Comparison of ENCODE assay signal across 8 mouse cellular contexts in the genomic region with DNA sequence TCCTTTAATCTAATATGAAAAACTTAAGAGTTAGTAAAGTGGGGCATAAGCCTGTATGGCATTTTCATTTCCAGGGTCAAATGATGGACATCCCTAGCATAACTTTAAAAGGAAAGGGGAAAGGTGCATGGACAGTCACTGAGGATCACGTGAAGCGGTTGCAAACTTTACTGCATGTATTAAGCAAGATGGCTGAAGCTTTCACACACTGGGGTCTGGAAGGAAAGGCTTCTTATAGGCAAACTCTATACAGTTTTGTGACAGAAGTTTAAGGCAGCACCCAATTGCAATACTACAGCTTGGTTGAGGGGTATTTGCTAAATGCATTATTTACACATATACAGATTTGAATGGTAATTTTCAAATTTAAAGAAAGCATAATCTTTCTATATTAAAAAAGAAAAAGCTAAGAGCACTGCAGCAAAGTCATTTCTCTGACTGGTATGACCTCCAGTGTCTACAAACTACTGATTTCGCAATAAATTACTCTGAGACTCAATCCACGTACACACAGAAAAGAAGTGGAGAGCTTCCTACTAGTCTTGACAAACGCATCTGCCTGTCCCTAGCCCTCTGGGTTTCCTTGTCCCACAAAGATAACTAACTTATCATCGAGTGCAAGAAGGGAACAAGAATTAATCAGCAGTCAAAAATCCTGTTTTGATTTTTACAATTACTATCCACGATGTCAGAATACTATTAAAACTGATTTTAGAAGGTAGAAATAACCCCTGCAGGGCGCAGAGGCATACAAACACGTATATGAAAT. TPM values are rescaled to one million over a fixed set of nuclear protein-coding genes. Genes with fewer than 3 reads are reported as not detected.
A peak's percentile ranks its signal among the peaks of the same experiment; 100 is the strongest.
DNase-seq lines count a peak whose midpoint lies in the region; ATAC-seq lines count a peak whose summit lies in the region.

No protein-coding gene starts in this region.

- no peak overlapping the region for H3K27ac ChIP-seq in liver, embryonic 12.5 days

- H3K4me3 ChIP-seq in liver, embryonic 12.5 days: peak overlapping the region; percentile 84

- H3K9me3 ChIP-seq in liver, embryonic 12.5 days (replicated peaks): no peaks in the 10 kb centered on the region

- no peaks in the 10 kb centered on the region for H3K36me3 ChIP-seq in liver, embryonic 12.5 days
- H3K36me3 ChIP-seq in splenic B cell, adult 2 months (ENCODE audit: control insufficient read depth, insufficient read depth, low read length, poor library complexity, severe bottlenecking): no peaks in the 10 kb centered on the region

- H3K4me1 ChIP-seq in liver, embryonic 12.5 days: peaks cover 31% of the 10 kb centered on the region

- WGBS in liver, embryonic 12.5 days (ENCODE audit: insufficient replicate concordance): 19% methylated on average over 9 of the region's 9 CpGs

- peak overlapping the region; percentile 86; the same call in 1 of the 2 replicates for H3K9ac ChIP-seq in liver, embryonic 12.5 days

- peak; percentile 36; the same call in 1 of the 2 replicates for ATAC-seq in granulocyte monocyte progenitor cell, adult 5-6 weeks (replicated peaks; ENCODE audit: poor library complexity, severe bottlenecking)
- ATAC-seq in liver, embryonic 12.5 days: no peak

- peak; percentile 13 to 77 for DNase-seq in adrenal gland, adult (ENCODE audit: inconsistent age in 2 of 2, low spot score in 1 of 2)
- DNase-seq in adrenal gland, adult 8-10 months: no peak
- peak; percentile 31 for DNase-seq in MN1 (ENCODE audit: low spot score)
- peak; percentile 1 for DNase-seq in splenic B cell, adult 2 months (ENCODE audit: low read depth, low spot score)
- DNase-seq in layer of hippocampus, adult 8-10 months (ENCODE audit: low spot score in 2 of 2): no peak
- DNase-seq in kidney, postnatal 25 days: no peak

- H3K27me3 ChIP-seq in liver, embryonic 12.5 days (replicated peaks): 0 out of 2 replicates have a peak, but pooled peaks cover 4% of the 10 kb centered on the region
- no peaks in the 10 kb centered on the region for H3K27me3 ChIP-seq in splenic B cell, adult 2 months (ENCODE audit: control insufficient read depth, insufficient read depth, low read length, poor library complexity, severe bottlenecking)

- H3K4me2 ChIP-seq in liver, embryonic 12.5 days: peak overlapping the region; percentile 99

RNA-seq across cellular contexts. Expression of gene Ugp2, which starts 1.6 kb away (rescaled TPM):
- total RNA-seq in adrenal gland, adult 8-10 months (2022): 10 to 100 TPM; 48.6 to 87.2 (median 61.2) TPM
- total RNA-seq in granulocyte monocyte progenitor cell, adult 5-6 weeks (2014; fragmentation: Nextera tagmentation): 34.3 and 48.5 TPM in 2 replicates
- total RNA-seq in granulocyte monocyte progenitor cell, adult 5-6 weeks (2017): 49.3 and 67.1 TPM in 2 replicates
- 31.8 and 37.9 TPM in 2 replicates for polyA plus RNA-seq in liver, embryonic 12.5 days (2016; fragmentation: Nextera tagmentation; extraction: Ambion mirVana)
- total RNA-seq in layer of hippocampus, adult 8-10 months (2022): 10 to 100 TPM; 77.2 to 90.9 (median 84.2) TPM

Comparison
In these comparisons a context has a peak if more than half of its experiments do, and no peak if none do; other contexts are left out.
1. DNase-seq: peak in adrenal gland, adult (2 of 2), MN1 (single experiment) and splenic B cell, adult 2 months (single experiment); none in adrenal gland, adult 8-10 months (single experiment), layer of hippocampus, adult 8-10 months (0 of 2) and kidney, postnatal 25 days (0 of 2).